Mouse (Mus musculus) midbrain, embryonic 13.5 days (tissue): Measurements from ENCODE around the gene Cacng2. TPM values are rescaled to one million over a fixed set of nuclear protein-coding genes. Genes with fewer than 3 reads are reported as not detected.
A peak's percentile ranks its signal among the peaks of the same experiment; 100 is the strongest.

Experiments
- ATAC-seq: fragments of 200-750 bp; cut with Nextera tagmentation; 2 replicates; pipeline ENCODE4 v1.8.0; 2017; ENCODE audit warnings: mild to moderate bottlenecking, moderate TSS enrichment, moderate library complexity
- H3K27ac ChIP-seq: fragments of 300-500 bp; sonication (generic); 2 replicates; pipeline ENCODE4 v1.5.1; 2015; ENCODE audit warnings: inconsistent platforms, mild to moderate bottlenecking, moderate library complexity
- H3K27me3 ChIP-seq: fragments of 300-500 bp; sonication (generic); 2 replicates; pipeline ENCODE4 v1.6.1; 2015; ENCODE audit warnings: mild to moderate bottlenecking, inconsistent platforms
- H3K36me3 ChIP-seq: fragments of 300-500 bp; sonication (generic); 2 replicates; pipeline ENCODE4 v1.6.1; 2015; ENCODE audit warnings: mild to moderate bottlenecking, inconsistent platforms
- H3K4me1 ChIP-seq: fragments of 300-500 bp; sonication (generic); replicated peaks from 2 replicates; pipeline ENCODE4 v1.6.1; 2015; ENCODE audit warnings: inconsistent platforms
- H3K4me2 ChIP-seq: fragments of 300-500 bp; sonication (generic); replicated peaks from 2 replicates; pipeline ENCODE4 v1.6.1; 2015; ENCODE audit warnings: moderate library complexity, mild to moderate bottlenecking, inconsistent platforms
- H3K4me3 ChIP-seq: fragments of 300-500 bp; sonication (generic); replicated peaks from 2 replicates; pipeline ENCODE4 v1.5.1; 2015; ENCODE audit warnings: mild to moderate bottlenecking, inconsistent platforms
- H3K9ac ChIP-seq: fragments of 300-500 bp; sonication (generic); replicated peaks from 2 replicates; pipeline ENCODE4 v1.6.1; 2015; ENCODE audit warnings: mild to moderate bottlenecking, inconsistent platforms
- H3K9me3 ChIP-seq: fragments of 300-500 bp; sonication (generic); 2 replicates; pipeline ENCODE4 v1.6.1; 2016; ENCODE audit warnings: mild to moderate bottlenecking, inconsistent platforms
- WGBS: fragments of 180-500 bp; shearing (Covaris S2); methylation state at CpG from one replicate; pipeline ENCODE4 v1.1.7; 2015; 5-methylcytosine and 5-hydroxymethylcytosine counted together
- polyA plus RNA-seq: library from polyadenylated mRNA; unstranded; fragments of >200 nt; fragmentation: Nextera tagmentation; extraction: Ambion mirVana; gene quantifications from 2 replicates; pipeline ENCODE4 v1.2.1, GENCODE M21; 2015

Cacng2 gene
- polyA plus RNA-seq, 1 experiment from 2014 or later: 9.0 TPM

DNA sequence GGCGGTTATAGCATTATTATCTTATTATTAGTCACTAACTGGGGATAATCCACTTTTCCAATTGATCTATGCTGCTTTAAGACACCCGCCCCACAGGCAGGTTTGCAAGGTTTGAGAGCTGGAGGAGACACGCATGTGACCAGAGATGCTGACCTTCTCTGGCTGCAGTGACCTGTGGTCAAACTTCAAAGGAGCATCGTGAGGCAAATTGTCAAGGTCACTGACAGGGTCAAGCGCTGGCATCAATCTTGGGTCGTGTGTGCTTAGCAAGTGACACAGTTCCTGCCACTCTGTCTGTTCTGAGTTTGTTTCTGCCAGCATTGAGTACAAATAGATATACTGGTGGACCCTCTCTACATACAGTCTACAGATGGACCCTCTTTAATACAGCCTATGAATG lies 14.8 kb upstream of the Cacng2 start:
- no peaks in the 10 kb centered on the region for H3K9me3 ChIP-seq
- no peak overlapping the region for H3K4me3 ChIP-seq
- no peak for ATAC-seq
- peaks cover 12% of the 10 kb centered on the region for H3K4me1 ChIP-seq
- no peak overlapping the region for H3K27ac ChIP-seq
- 34% methylated on average over 6 of the region's 6 CpGs for WGBS
- H3K4me2 ChIP-seq: no peak overlapping the region
- H3K9ac ChIP-seq: no peak overlapping the region
- no peaks in the 10 kb centered on the region for H3K36me3 ChIP-seq
- H3K27me3 ChIP-seq: peaks cover 3% of the 10 kb centered on the region; the same call in 1 of the 2 replicates

DNA sequence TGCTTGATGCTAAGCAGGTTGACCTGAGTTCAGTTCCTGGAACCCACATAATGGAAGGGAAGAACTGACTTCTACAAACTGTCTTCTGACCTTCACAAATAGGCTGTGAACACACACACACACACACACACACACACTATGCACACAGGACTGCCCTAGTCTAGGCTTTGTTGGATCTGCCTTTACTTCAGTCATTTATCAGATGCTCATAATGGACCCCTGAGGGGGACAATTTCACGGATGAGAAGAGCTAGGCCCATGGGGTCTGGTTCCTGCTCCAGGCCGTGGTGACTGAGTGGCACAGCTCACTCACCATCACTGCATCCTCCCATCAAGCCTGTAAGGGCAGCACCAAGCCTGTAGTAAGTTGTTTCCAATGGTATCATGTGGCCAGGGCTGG lies 13.6 kb upstream of the Cacng2 start:
- no peak for ATAC-seq
- WGBS: 23% methylated on average over 2 of the region's 2 CpGs
- H3K9ac ChIP-seq: no peak overlapping the region

DNA sequence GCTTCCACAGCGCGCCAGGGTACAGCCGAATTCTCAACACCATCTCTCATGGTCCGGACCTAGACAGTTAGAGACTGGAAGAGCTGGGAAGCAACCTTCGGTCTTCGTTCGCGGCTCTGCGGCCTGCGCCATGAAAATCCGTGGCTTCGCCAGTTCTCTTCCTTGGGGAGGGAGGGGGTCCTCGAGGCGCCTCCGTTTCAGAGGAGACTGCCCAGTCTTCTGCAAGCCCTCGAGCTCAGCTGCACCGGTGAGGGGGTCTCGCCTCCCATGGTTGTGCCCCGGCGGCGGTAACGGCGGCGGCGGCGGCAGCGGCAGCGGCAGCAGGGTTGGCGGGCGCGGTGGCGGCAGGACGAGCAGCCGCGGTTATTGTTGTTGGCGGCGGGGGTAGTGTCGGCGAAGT lies 580 bp downstream of the Cacng2 start:
- Histone ChIP-seq H3K27me3 (peaks cover 5% of the 10 kb centered on the region), H3K27ac (peak overlapping the region; percentile 86), H3K4me2 (peak overlapping the region; percentile 66), H3K4me3 (peak overlapping the region; percentile 63), H3K9ac (peak overlapping the region; percentile 82), H3K4me1 (peaks cover 43% of the 10 kb centered on the region), H3K9me3 (no peaks in the 10 kb centered on the region), H3K36me3 (no peaks in the 10 kb centered on the region)
- WGBS: 4% methylated on average over 26 of the region's 39 CpGs
- ATAC-seq: peak; percentile 38

More for the DNA sequence above, 13.6 kb upstream of the Cacng2 start:
- H3K4me3 ChIP-seq: no peak overlapping the region
- no peaks in the 10 kb centered on the region for H3K36me3 ChIP-seq
- no peaks in the 10 kb centered on the region for H3K9me3 ChIP-seq
- H3K4me1 ChIP-seq: peaks cover 12% of the 10 kb centered on the region
- no peak overlapping the region for H3K4me2 ChIP-seq
- no peak overlapping the region for H3K27ac ChIP-seq
- H3K27me3 ChIP-seq: peaks cover 5% of the 10 kb centered on the region

DNA sequence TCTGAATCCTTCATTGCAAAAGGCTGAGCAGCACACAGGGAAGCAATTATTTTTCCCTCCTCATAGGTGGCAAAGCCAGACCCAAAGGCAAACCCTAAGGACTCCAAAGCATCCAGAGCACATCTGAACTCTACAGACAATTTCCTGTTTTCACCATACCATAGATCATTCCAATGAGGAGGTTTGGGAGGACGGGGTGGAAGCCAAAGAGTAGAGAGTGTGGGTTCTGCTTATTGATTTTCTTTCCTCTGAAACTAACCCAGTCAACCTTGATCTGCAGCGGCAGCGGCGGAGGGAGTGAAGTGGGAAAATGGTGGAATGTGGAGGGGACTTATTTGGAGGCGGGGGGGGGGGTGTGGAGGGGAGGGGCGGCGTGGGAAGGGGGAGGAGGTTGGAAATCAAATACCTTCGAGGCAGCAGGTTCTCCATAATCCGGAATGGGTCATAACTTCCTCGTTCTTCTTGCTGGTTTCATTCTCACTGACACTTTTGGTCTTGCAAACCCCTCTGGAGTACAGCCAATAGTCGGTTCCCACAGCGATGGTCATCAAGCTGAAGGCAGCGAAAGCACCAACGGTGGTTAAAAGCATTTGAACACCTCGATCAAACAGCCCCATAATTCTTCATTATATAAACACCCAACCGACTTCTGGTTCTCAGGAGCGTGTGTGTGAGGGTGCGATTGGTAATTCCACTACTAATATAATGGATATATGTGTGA lies 1.4 kb downstream of the Cacng2 start:
- Histone ChIP-seq H3K36me3 (no peaks in the 10 kb centered on the region), H3K9ac (peak overlapping the region; percentile 82), H3K9me3 (no peaks in the 10 kb centered on the region), H3K27me3 (peaks cover 5% of the 10 kb centered on the region), H3K4me3 (peak overlapping the region; percentile 63), H3K4me1 (peaks cover 43% of the 10 kb centered on the region), H3K4me2 (peak overlapping the region; percentile 66), H3K27ac (0 out of 2 replicates have a peak overlapping the region, but pooled peaks have one; percentile 65)
- 59% methylated on average over 17 of the region's 18 CpGs for WGBS
- ATAC-seq: no peak

DNA sequence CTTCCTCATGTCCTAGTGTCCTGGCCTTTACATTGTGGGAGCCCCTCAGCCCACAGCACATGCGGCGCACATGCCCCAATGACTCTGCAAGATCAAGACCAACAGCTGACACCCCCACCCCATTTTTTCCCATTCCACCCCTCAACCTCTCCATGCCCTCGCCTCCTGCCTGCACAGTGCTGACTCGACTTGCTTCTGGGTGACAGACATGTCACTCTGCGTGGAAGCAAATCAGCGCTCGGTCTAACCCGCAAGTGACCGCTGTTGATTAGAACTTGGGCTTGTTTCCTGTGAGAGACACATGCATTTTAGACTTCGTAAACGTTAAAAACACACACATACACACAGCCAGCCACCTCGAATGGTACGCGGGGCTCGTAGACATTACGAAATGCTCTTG lies 2.1 kb downstream of the Cacng2 start:
- H3K4me3 ChIP-seq: peak overlapping the region; percentile 63
- no peaks in the 10 kb centered on the region for H3K9me3 ChIP-seq
- H3K9ac ChIP-seq: peak overlapping the region; percentile 82
- H3K27ac ChIP-seq: peak overlapping the region; percentile 65
- 85% methylated on average over 16 of the region's 16 CpGs for WGBS
- no peaks in the 10 kb centered on the region for H3K36me3 ChIP-seq
- no peak for ATAC-seq
- H3K4me1 ChIP-seq: peaks cover 43% of the 10 kb centered on the region
- H3K4me2 ChIP-seq: peak overlapping the region; percentile 66
- peaks cover 5% of the 10 kb centered on the region for H3K27me3 ChIP-seq

DNA sequence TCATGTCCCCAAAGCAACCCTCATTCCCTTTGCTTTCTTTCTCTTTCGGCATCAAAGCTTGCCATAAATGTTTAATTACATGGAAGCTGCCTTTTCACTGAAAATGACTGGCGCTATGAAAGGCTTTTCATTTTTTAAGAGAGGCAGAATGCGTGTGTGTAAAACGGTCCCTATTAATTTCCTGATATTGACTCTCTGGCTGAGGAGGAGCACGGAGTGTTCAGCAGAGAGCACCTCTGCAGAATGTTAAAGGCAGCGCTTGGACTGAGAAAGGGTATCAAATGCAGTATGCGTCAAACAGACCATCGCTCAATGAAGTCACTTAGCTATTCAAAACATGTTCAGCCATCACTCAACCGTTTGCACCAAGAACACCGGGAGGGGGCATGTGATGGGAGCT lies 2.9 kb downstream of the Cacng2 start:
- Histone ChIP-seq H3K27ac (peak overlapping the region; percentile 65), H3K27me3 (peaks cover 5% of the 10 kb centered on the region; the same call in 1 of the 2 replicates), H3K36me3 (no peaks in the 10 kb centered on the region), H3K9ac (peak overlapping the region; percentile 82; the same call in 1 of the 2 replicates), H3K4me1 (peaks cover 43% of the 10 kb centered on the region), H3K4me3 (peak overlapping the region; percentile 63), H3K4me2 (peak overlapping the region; percentile 66), H3K9me3 (no peaks in the 10 kb centered on the region)
- WGBS: 39% methylated on average over 10 of the region's 10 CpGs
- ATAC-seq: no peak

DNA sequence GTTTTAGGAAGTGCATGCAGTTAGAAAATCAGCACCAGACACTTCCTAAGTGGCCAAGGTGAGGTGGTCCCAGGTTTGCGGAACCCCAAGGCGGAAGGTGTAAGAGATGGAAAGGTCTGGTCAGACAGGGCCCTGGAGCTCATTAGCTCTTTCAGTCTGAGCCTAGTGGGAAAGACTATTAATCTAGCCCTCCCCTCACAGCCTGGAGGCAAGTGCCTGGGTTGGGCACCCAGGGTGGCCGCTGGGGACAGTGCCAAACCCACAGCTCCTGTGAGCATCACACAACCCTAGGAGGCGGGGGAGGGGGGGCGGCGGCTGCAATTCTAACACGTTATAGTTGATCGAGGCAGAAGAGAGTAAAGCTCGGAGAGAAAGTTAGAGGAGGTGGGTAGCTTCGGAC lies 3.6 kb downstream of the Cacng2 start:
- H3K4me2 ChIP-seq: peak overlapping the region; percentile 66
- H3K27ac ChIP-seq: 0 out of 2 replicates have a peak overlapping the region, but pooled peaks have one; percentile 40
- peak overlapping the region; percentile 63 for H3K4me3 ChIP-seq
- no peak for ATAC-seq
- no peaks in the 10 kb centered on the region for H3K36me3 ChIP-seq
- H3K9me3 ChIP-seq: no peaks in the 10 kb centered on the region
- peak overlapping the region; percentile 82 for H3K9ac ChIP-seq
- WGBS: 64% methylated on average over 10 of the region's 10 CpGs
- H3K27me3 ChIP-seq: peaks cover 1% of the 10 kb centered on the region; the same call in 1 of the 2 replicates
- H3K4me1 ChIP-seq: peaks cover 43% of the 10 kb centered on the region

DNA sequence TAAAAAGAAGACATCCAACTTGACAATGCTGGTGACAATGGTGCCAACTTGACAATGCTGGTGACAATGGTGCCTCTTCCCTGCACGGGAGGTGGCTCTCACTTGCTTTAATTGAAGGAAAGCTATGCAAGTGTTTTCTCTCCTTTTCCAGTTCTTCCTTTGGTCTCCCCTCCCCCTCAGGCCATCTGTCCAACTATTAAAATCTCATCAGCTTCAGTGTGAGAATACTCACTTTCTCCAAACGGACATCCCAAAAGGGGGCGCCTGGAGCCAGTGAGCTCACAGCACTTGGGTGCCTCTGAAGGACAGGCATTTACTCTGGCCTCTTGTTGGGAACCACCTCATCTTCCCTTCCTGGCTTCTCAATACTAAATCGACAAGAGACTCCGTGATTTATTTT lies 20.3 kb downstream of the Cacng2 start:
- H3K27me3 ChIP-seq: peaks cover 1% of the 10 kb centered on the region; the same call in 1 of the 2 replicates
- no peak overlapping the region for H3K27ac ChIP-seq
- H3K9me3 ChIP-seq: no peaks in the 10 kb centered on the region
- H3K36me3 ChIP-seq: no peaks in the 10 kb centered on the region
- ATAC-seq: no peak
- WGBS: 50% methylated on average over 5 of the region's 5 CpGs
- H3K4me2 ChIP-seq: no peak overlapping the region
- no peak overlapping the region for H3K9ac ChIP-seq
- peaks cover 7% of the 10 kb centered on the region; the same call in 1 of the 2 replicates for H3K4me1 ChIP-seq
- no peak overlapping the region for H3K4me3 ChIP-seq

DNA sequence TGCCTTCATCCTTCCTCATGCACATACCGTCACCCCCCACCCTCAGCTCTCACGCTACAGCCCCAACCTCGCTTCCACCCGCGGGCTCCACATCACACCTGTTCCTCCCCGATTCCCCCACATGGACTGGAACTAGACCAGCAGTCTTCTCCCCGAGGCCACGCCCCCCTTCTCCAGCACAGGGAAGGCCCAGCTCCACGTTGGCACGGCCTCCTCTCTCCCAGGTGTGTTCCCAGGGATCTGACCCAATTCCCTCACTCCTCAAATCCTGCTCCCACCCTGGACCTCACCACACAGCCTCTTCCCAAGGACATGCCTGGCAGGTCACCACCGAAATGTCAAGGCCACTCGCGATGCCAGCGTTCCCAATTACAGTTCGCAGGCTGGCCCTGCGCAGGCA lies 23.8 kb downstream of the Cacng2 start:
- ATAC-seq: no peak
- 93% methylated on average over 16 of the region's 16 CpGs for WGBS

DNA sequence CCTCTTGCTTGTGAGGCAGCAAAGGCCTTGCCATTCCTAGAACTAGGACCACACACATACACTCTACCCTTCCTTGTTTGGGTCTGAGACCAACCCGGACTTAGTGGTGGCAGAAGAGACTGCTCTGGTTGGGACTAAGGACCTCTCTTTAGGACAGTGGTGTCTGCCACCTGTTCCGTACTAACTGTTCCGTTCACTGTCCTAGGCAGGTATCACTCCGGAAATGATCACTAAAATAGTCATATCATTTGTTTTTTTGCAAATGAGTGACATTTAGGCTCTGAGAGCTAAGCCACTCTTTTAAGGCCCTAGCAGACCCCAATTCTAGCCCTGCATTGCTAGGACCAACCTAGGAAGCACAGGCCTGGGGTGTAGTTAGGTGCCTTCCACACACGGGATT lies 26.2 kb downstream of the Cacng2 start:
- no peak overlapping the region for H3K4me3 ChIP-seq
- no peak overlapping the region for H3K4me2 ChIP-seq

More for the DNA sequence above, 23.8 kb downstream of the Cacng2 start:
- no peak overlapping the region for H3K4me2 ChIP-seq
- H3K27ac ChIP-seq: no peak overlapping the region
- no peak overlapping the region for H3K9ac ChIP-seq
- H3K4me3 ChIP-seq: no peak overlapping the region
- no peaks in the 10 kb centered on the region for H3K27me3 ChIP-seq
- H3K36me3 ChIP-seq: no peaks in the 10 kb centered on the region
- H3K9me3 ChIP-seq: no peaks in the 10 kb centered on the region
- H3K4me1 ChIP-seq: peaks cover 7% of the 10 kb centered on the region; the same call in 1 of the 2 replicates

DNA sequence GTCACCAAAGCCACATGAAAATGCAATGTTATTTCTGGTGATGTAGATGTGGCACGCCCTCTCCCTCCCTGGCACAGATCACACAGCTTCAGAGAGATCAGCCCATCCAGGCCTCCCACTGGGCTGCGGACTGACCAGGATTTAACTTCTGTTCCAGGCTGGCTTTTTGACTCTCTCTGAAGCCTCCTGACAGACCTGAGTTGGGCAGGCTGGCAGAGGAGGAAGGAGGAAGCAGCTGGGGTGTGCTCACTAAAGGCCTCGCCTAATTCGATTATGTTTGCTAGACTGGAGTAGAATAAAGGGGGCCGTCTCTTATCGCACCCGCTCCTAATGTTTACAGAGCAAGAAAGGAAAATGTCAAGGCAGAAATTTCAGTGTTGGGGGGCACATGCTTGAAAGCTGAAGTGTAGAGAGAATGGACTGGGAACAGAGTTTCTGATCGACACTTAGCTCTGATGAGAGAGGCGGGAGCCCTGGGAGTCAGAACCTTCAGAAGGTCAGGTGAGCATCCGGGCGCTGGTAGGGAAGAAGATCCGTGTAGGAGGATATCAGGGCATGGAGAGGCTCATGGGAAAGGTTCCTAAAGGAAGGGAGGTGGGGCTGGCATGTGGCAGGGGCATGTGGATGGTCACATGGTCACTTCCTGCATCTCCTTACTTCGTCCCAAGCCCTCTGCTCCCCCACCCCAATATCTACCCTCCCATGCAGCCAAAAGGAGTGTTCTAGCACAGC lies 36.8 kb downstream of the Cacng2 start:
- Histone ChIP-seq H3K27me3 (no peaks in the 10 kb centered on the region), H3K4me1 (peaks cover 38% of the 10 kb centered on the region), H3K4me3 (no peak overlapping the region), H3K4me2 (no peak overlapping the region), H3K27ac (no peak overlapping the region), H3K9me3 (no peaks in the 10 kb centered on the region), H3K9ac (no peak overlapping the region), H3K36me3 (no peaks in the 10 kb centered on the region)
- 43% methylated on average over 13 of the region's 13 CpGs for WGBS
- ATAC-seq: no peak

More for the DNA sequence above, 26.2 kb downstream of the Cacng2 start:
- H3K9me3 ChIP-seq: no peaks in the 10 kb centered on the region
- H3K36me3 ChIP-seq: no peaks in the 10 kb centered on the region
- H3K27me3 ChIP-seq: no peaks in the 10 kb centered on the region
- H3K9ac ChIP-seq: no peak overlapping the region
- no peak for ATAC-seq
- no peak overlapping the region for H3K27ac ChIP-seq
- peaks cover 21% of the 10 kb centered on the region for H3K4me1 ChIP-seq
- 78% methylated on average over 5 of the region's 5 CpGs for WGBS

DNA sequence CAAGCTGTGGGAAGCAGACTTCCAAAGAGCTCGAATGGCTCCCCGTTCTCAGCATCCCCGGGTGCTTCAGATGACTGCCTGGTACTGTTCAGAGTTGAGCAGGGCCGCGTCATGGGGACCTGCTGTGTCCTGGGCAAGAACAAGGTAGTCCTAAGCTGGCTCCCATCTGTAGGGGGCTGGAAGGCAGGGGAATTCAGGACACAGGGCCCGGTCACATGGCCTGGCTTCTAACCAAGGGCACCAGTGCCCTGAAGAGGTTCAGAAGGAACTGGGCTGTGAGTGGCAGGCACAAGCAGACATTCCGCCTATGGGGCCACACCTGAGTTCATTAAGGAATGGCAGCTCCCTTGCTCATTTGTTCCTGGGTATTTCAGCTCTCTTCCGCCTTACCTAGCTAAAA lies 37.7 kb downstream of the Cacng2 start:
- Histone ChIP-seq H3K27me3 (no peaks in the 10 kb centered on the region), H3K4me2 (0 out of 2 replicates have a peak overlapping the region, but pooled peaks have one; percentile 11), H3K4me3 (no peak overlapping the region), H3K27ac (no peak overlapping the region), H3K9ac (no peak overlapping the region), H3K9me3 (no peaks in the 10 kb centered on the region), H3K36me3 (no peaks in the 10 kb centered on the region), H3K4me1 (peaks cover 38% of the 10 kb centered on the region)
- WGBS: 50% methylated on average over 8 of the region's 8 CpGs
- no peak for ATAC-seq
